Mouse (Mus musculus) mammary gland, adult 2 months (tissue): Measurements from ENCODE around the gene Xpo6. TPM values are rescaled to one million over a fixed set of nuclear protein-coding genes. Genes with fewer than 3 reads are reported as not detected.

Experiments used
- polyA plus RNA-seq: library from polyadenylated mRNA; depleted of rRNA; stranded (reverse); fragments of >200 nt; gene quantifications from 2 replicates; pipeline ENCODE4 v1.2.3, GENCODE M21; 2012; ENCODE audit warnings: low replicate concordance; rRNA removed

Xpo6 gene
- polyA plus RNA-seq = 187 and 195 TPM in 2 replicates

DNA sequence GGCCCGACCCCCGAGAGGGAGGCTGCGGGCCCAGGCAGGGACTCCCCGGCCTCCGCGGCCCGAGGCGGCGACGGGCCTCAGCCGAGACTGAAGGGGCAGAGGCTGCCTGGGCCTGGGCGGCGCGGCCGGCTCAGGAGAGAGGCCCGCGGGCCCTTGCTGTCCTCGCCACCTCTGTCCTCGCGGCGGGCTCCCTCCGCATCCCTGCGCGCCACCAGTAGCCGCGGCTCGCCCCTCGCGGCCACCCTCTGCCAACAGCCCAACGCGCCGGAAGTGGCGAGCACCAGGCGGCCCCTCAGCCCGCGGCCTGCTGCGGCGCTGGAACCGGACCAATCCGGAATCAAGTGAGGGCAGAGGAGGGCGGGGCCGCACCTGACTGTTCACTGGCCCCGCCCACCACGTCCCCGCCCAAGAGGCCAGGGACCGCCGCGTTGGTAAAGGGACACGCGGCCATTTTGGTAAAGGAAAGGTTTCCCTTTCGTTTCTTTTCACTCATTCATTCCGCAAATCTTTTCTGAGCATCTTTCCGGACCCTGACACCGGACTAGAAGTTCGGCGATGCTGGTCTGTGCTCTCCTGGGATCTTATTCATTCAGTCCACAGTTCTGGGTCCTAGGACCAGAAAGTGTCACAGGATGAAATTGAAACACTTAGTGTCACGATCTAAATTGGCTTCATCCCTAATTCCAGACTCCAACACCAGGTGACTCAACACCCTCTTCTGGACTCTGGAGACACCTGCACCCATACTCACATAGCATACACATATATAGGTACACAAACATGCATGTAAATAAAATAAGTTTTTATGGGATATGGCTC lies at the start of gene Xpo6:
Gene Xpo6 (minus strand): TSS at position 324 of the 819 bp plus-strand sequence.

DNA sequence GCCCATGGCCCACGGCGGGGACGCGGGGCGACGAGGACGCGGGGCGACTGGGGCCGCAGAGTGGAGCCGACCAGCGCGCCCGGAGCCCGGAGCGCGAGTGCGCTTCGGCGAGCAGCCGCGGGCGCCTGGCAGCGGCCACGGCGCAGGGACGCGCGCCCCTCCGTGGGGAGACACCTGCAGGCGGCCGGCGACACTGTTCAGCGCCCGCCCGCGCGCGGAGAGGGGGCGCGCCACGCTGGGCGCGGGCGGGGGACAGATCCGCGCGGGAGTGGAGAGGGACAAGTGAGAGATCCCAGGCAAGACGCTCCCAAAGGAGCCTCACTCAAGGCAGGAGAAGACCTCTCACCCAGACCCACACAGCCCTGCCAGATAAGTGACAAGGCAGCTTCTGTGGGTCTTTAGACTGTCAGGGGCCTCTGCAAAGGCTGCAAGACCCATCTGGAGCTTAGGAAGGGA lies 118.0 kb downstream of the Xpo6 start, which contains the start of gene Gsg1l:
Gene Gsg1l (minus strand): TSS at position 126 of the 456 bp plus-strand sequence.

Other genes starting within 250 kb of the Xpo6 start
- gene Gsg1l, start 118.1 kb downstream of the Xpo6 start, polyA plus RNA-seq = 0.14 and 0.23 TPM in 2 replicates
- 42.8 and 92.9 TPM in 2 replicates for gene Sbk1, start 72.1 kb upstream of the Xpo6 start, polyA plus RNA-seq
- gene Lat, start 169.1 kb upstream of the Xpo6 start, polyA plus RNA-seq = 93.8 and 276 TPM in 2 replicates
- gene Spns1, start 176.9 kb upstream of the Xpo6 start, polyA plus RNA-seq = 135 and 254 TPM in 2 replicates
- 7.1 and 7.5 TPM in 2 replicates for gene Nfatc2ip, start 196.2 kb upstream of the Xpo6 start, polyA plus RNA-seq
- 72.1 and 77.6 TPM in 2 replicates for gene Cd19, start 214.4 kb upstream of the Xpo6 start, polyA plus RNA-seq
- gene Rabep2, start 228.3 kb upstream of the Xpo6 start, polyA plus RNA-seq = 28.7 and 43.5 TPM in 2 replicates